Mouse (Mus musculus) stomach, postnatal 0 days (tissue): ENCODE results near the gene Zcchc10. TPM values are rescaled to one million over a fixed set of nuclear protein-coding genes. Genes with fewer than 3 reads are reported as not detected.
A peak's percentile ranks its signal among the peaks of the same experiment; 100 is the strongest.
"Not testable (repeated sequence)": the region's sequence is repeated elsewhere in the genome, so short reads cannot be mapped to it uniquely, and the experiment has no call there.

ENCODE experiments used
- ATAC-seq: fragments of 200-750 bp; cut with Nextera tagmentation; 2 replicates; pipeline ENCODE4 v1.8.0; 2017; ENCODE audit not compliant: low FRiP score, low TSS enrichment
- DNase-seq: peaks from one replicate; pipeline ENCODE4 v3.0.0-alpha.2; 2016; ENCODE audit warnings: low spot score
- H3K27ac ChIP-seq: fragments of 300-500 bp; sonication (generic); replicated peaks from 2 replicates; pipeline ENCODE4 v1.5.1; 2014; ENCODE audit warnings: mild to moderate bottlenecking, control low read depth
- H3K27me3 ChIP-seq: fragments of 300-500 bp; sonication (generic); 2 replicates; pipeline ENCODE4 v1.6.1; 2014; ENCODE audit warnings: low read length; ENCODE audit not compliant: control insufficient read depth, insufficient read depth
- H3K36me3 ChIP-seq: fragments of 300-500 bp; sonication (generic); 2 replicates; pipeline ENCODE4 v1.6.1; 2014; ENCODE audit warnings: low read length, mixed read lengths; ENCODE audit not compliant: control insufficient read depth, insufficient read depth
- H3K4me1 ChIP-seq: fragments of 300-500 bp; sonication (generic); replicated peaks from 2 replicates; pipeline ENCODE4 v1.6.1; 2014; ENCODE audit warnings: antibody characterized with exemption; ENCODE audit not compliant: control insufficient read depth, insufficient read depth
- H3K4me2 ChIP-seq: fragments of 300-500 bp; sonication (generic); replicated peaks from 2 replicates; pipeline ENCODE4 v1.6.1; 2014; ENCODE audit warnings: low read depth, mild to moderate bottlenecking, control low read depth, moderate library complexity
- H3K4me3 ChIP-seq: fragments of 300-500 bp; sonication (generic); 2 replicates; pipeline ENCODE4 v1.5.1; 2014; ENCODE audit warnings: low read depth, low read length, control low read depth
- H3K9ac ChIP-seq: fragments of 300-500 bp; sonication (generic); 2 replicates; pipeline ENCODE4 v1.6.1; 2014; ENCODE audit warnings: mild to moderate bottlenecking, low read length, control low read depth, mixed read lengths
- H3K9me3 ChIP-seq: fragments of 300-500 bp; sonication (generic); 2 replicates; pipeline ENCODE4 v1.6.1; 2016; ENCODE audit warnings: low read length; ENCODE audit not compliant: control insufficient read depth
- CTCF ChIP-seq: IDR thresholded peaks from 2 replicates; pipeline ENCODE4 v1.5.1; 2016; ENCODE audit warnings: antibody characterized with exemption, low read depth, mild to moderate bottlenecking, moderate library complexity
- EP300 ChIP-seq: optimal IDR thresholded peaks from 2 replicates; pipeline ENCODE3; 2016; ENCODE audit warnings: antibody characterized with exemption
- WGBS: fragments of 180-500 bp; shearing (Covaris S2); extraction: QIAGEN DNeasy Blood & Tissue Kit; methylation state at CpG from one replicate; pipeline ENCODE4 v1.1.7; 2014; 5-methylcytosine and 5-hydroxymethylcytosine counted together
- polyA plus RNA-seq: library from polyadenylated mRNA; unstranded; fragments of >200 nt; fragmentation: Nextera tagmentation; extraction: Ambion mirVana; gene quantifications from 2 replicates; pipeline ENCODE4 v1.2.1, GENCODE M21; 2015

The Zcchc10 gene
- polyA plus RNA-seq, 1 experiment from 2014 or later: 12.4 TPM

- H3K27me3 ChIP-seq: no peaks in the 10 kb centered on the region
- 14% methylated on average over 2 of the region's 2 CpGs for WGBS
- no peaks in the 10 kb centered on the region for H3K36me3 ChIP-seq
- ATAC-seq: peak; percentile 83
- no peak overlapping the region for H3K4me3 ChIP-seq
- no peak overlapping the region for H3K4me2 ChIP-seq
- peak overlapping the region; percentile 92 for H3K27ac ChIP-seq
- H3K4me1 ChIP-seq: peaks cover 12% of the 10 kb centered on the region
- H3K9ac ChIP-seq: no peak overlapping the region
- DNase-seq: peak; percentile 62
- no peaks in the 10 kb centered on the region for H3K9me3 ChIP-seq
- TF ChIP-seq CTCF: no peak
- no peak for TF ChIP-seq EP300
Observed at GRCm38 (mm10) chr11:53308884-53309310, 15.6 kb upstream of the Zcchc10 start.

- peaks cover 12% of the 10 kb centered on the region for H3K4me1 ChIP-seq
- H3K4me3 ChIP-seq: no peak overlapping the region
- no peaks in the 10 kb centered on the region for H3K36me3 ChIP-seq
- H3K4me2 ChIP-seq: no peak overlapping the region
- no peaks in the 10 kb centered on the region for H3K9me3 ChIP-seq
- H3K27ac ChIP-seq: no peak overlapping the region
- WGBS: 33% methylated on average over 1 of the region's 1 CpGs
- no peaks in the 10 kb centered on the region for H3K27me3 ChIP-seq
- no peak for ATAC-seq
- TF ChIP-seq CTCF: no peak
- no peak for TF ChIP-seq EP300
- DNase-seq: no peak
- H3K9ac ChIP-seq: no peak overlapping the region
Observed at GRCm38 (mm10) chr11:53311385-53311784, 13.1 kb upstream of the Zcchc10 start.

GRCm38 (mm10) chr11:53312823-53313222 is 11.7 kb upstream of the Zcchc10 start:
- not testable (repeated sequence) for H3K9me3 ChIP-seq, H3K27ac ChIP-seq, H3K9ac ChIP-seq, H3K4me1 ChIP-seq, H3K27me3 ChIP-seq, H3K36me3 ChIP-seq, DNase-seq, H3K4me2 ChIP-seq, ATAC-seq, H3K4me3 ChIP-seq
- WGBS: 64% methylated on average over 1 of the region's 1 CpGs

GRCm38 (mm10) chr11:53314770-53315173 is 9.7 kb upstream of the Zcchc10 start:
- Histone ChIP-seq H3K4me2 (no peak overlapping the region), H3K4me1 (no peaks in the 10 kb centered on the region), H3K9me3 (no peaks in the 10 kb centered on the region), H3K27me3 (no peaks in the 10 kb centered on the region), H3K4me3 (no peak overlapping the region), H3K36me3 (no peaks in the 10 kb centered on the region), H3K9ac (no peak overlapping the region), H3K27ac (no peak overlapping the region)
- TF ChIP-seq EP300 (no peak), CTCF (no peak)
- no peak for DNase-seq
- 4% methylated on average over 1 of the region's 1 CpGs for WGBS
- ATAC-seq: peak; percentile 76

- Histone ChIP-seq H3K9me3 (no peaks in the 10 kb centered on the region), H3K27me3 (no peaks in the 10 kb centered on the region), H3K36me3 (no peaks in the 10 kb centered on the region), H3K4me2 (no peak overlapping the region), H3K27ac (no peak overlapping the region), H3K9ac (no peak overlapping the region), H3K4me3 (no peak overlapping the region), H3K4me1 (no peaks in the 10 kb centered on the region)
- TF ChIP-seq CTCF (no peak), EP300 (no peak)
- DNase-seq: no peak
- no peak for ATAC-seq
- 50% methylated on average over 6 of the region's 6 CpGs for WGBS
Observed at GRCm38 (mm10) chr11:53316996-53317395, 7.5 kb upstream of the Zcchc10 start.

- no peaks in the 10 kb centered on the region for H3K9me3 ChIP-seq
- DNase-seq (no peak), ATAC-seq (no peak)
- no peaks in the 10 kb centered on the region for H3K27me3 ChIP-seq
- no peaks in the 10 kb centered on the region for H3K4me1 ChIP-seq
- no peaks in the 10 kb centered on the region for H3K36me3 ChIP-seq
- no peak overlapping the region for H3K4me3 ChIP-seq
- no peak overlapping the region for H3K9ac ChIP-seq
- no peak overlapping the region for H3K27ac ChIP-seq
- H3K4me2 ChIP-seq: no peak overlapping the region
- no peak for TF ChIP-seq CTCF
- TF ChIP-seq EP300: no peak
- 74% methylated on average over 7 of the region's 7 CpGs for WGBS
Observed at GRCm38 (mm10) chr11:53318041-53318440, 6.4 kb upstream of the Zcchc10 start.

GRCm38 (mm10) chr11:53318568-53318967 is 5.9 kb upstream of the Zcchc10 start:
- ATAC-seq, H3K9ac ChIP-seq, H3K4me3 ChIP-seq, H3K27me3 ChIP-seq, DNase-seq, H3K4me1 ChIP-seq, H3K36me3 ChIP-seq, H3K27ac ChIP-seq, H3K4me2 ChIP-seq, H3K9me3 ChIP-seq: not testable (repeated sequence)
- WGBS: 84% methylated on average over 3 of the region's 3 CpGs

GRCm38 (mm10) chr11:53319867-53320266 is 4.6 kb upstream of the Zcchc10 start:
- H3K9ac ChIP-seq, ATAC-seq, H3K4me1 ChIP-seq, H3K4me3 ChIP-seq, H3K27ac ChIP-seq, H3K9me3 ChIP-seq, DNase-seq, H3K4me2 ChIP-seq, H3K27me3 ChIP-seq, H3K36me3 ChIP-seq: not testable (repeated sequence)
- 91% methylated on average over 13 of the region's 13 CpGs for whole genome bisulfite sequencing
